Mouse (Mus musculus) heart, postnatal 0 days (tissue): ENCODE measurements around the gene Zfand5. TPM values are rescaled to one million over a fixed set of nuclear protein-coding genes. Genes with fewer than 3 reads are reported as not detected.
A peak's percentile ranks its signal among the peaks of the same experiment; 100 is the strongest.

Experiments
- ATAC-seq: fragments of 200-750 bp; cut with Nextera tagmentation; 2 replicates; pipeline ENCODE4 v1.8.0; 2017; ENCODE audit warnings: low read depth, moderate number of reproducible peaks, moderate library complexity; ENCODE audit not compliant: insufficient read depth
- DNase-seq: peaks from one replicate; pipeline ENCODE4 v3.0.0-alpha.2; 2016; ENCODE audit warnings: low spot score
- H3K27ac ChIP-seq: fragments of 300-500 bp; sonication (generic); 2 replicates; pipeline ENCODE4 v1.5.1; 2014; ENCODE audit warnings: low read depth, mild to moderate bottlenecking
- H3K27me3 ChIP-seq: fragments of 300-500 bp; sonication (generic); 2 replicates; pipeline ENCODE4 v1.6.1; 2014; ENCODE audit warnings: low read length, mixed read lengths; ENCODE audit not compliant: control insufficient read depth, insufficient read depth
- H3K36me3 ChIP-seq: fragments of 300-500 bp; sonication (generic); replicated peaks from 2 replicates; pipeline ENCODE4 v1.6.1; 2014; ENCODE audit warnings: low read length, mixed read lengths; ENCODE audit not compliant: control insufficient read depth, insufficient read depth
- H3K4me1 ChIP-seq: fragments of 300-500 bp; sonication (generic); 2 replicates; pipeline ENCODE4 v1.6.1; 2014; ENCODE audit warnings: antibody characterized with exemption; ENCODE audit not compliant: control insufficient read depth, insufficient read depth
- H3K4me2 ChIP-seq: fragments of 300-500 bp; sonication (generic); 2 replicates; pipeline ENCODE4 v1.6.1; 2014; ENCODE audit warnings: low read depth, mild to moderate bottlenecking, low read length, moderate library complexity
- H3K4me3 ChIP-seq: fragments of 300-500 bp; sonication (generic); 2 replicates; pipeline ENCODE4 v1.5.1; 2014; ENCODE audit warnings: low read depth, low read length
- H3K9ac ChIP-seq: fragments of 300-500 bp; sonication (generic); replicated peaks from 2 replicates; pipeline ENCODE4 v1.6.1; 2014; ENCODE audit warnings: low read depth, low read length, mixed read lengths
- H3K9me3 ChIP-seq: fragments of 300-500 bp; sonication (generic); replicated peaks from 2 replicates; pipeline ENCODE4 v1.6.1; 2016; ENCODE audit warnings: low read length; ENCODE audit not compliant: control insufficient read depth
- CTCF ChIP-seq: IDR thresholded peaks from 2 replicates; pipeline ENCODE4 v1.5.1; 2016; ENCODE audit warnings: antibody characterized with exemption, control low read depth, low read depth
- EP300 ChIP-seq: IDR thresholded peaks from 2 replicates; pipeline ENCODE4 v1.6.1; 2016; ENCODE audit warnings: antibody characterized with exemption, low read depth
- WGBS: fragments of 180-500 bp; shearing (Covaris S2); extraction: QIAGEN DNeasy Blood & Tissue Kit; methylation state at CpG from one replicate; pipeline ENCODE4 v1.1.7; 2014; 5-methylcytosine and 5-hydroxymethylcytosine counted together
- polyA plus RNA-seq: library from polyadenylated mRNA; unstranded; fragments of >200 nt; fragmentation: Nextera tagmentation; extraction: Ambion mirVana; gene quantifications from 2 replicates; pipeline ENCODE4 v1.2.1, GENCODE M21; 2015
- total RNA-seq: library from RNA; depleted of rRNA; stranded (reverse); fragments of >200 nt; gene quantifications from 2 replicates; pipeline ENCODE4 v1.2.3, GENCODE M21; 2014; ENCODE audit warnings: low replicate concordance

Zfand5 gene
- total and polyA plus RNA-seq, 2 experiments from 2014 or later: 65.5 to 117 TPM

- DNase-seq: peak; percentile 96
- H3K27me3 ChIP-seq: no peaks in the 10 kb centered on the region
- H3K27ac ChIP-seq: peak overlapping the region; percentile 100
- H3K4me3 ChIP-seq: peak overlapping the region; percentile 94
- no peaks in the 10 kb centered on the region for H3K9me3 ChIP-seq
- peak overlapping the region; percentile 98 for H3K9ac ChIP-seq
- H3K36me3 ChIP-seq: peaks cover 18% of the 10 kb centered on the region
- 0% methylated on average over 2 of the region's 2 CpGs for WGBS
- peaks cover 7% of the 10 kb centered on the region for H3K4me1 ChIP-seq
- ATAC-seq: peak; percentile 56
- no peak for TF ChIP-seq CTCF
- peak; percentile 64; the same call in 1 of the 2 replicates for TF ChIP-seq EP300
- peak overlapping the region; percentile 82 for H3K4me2 ChIP-seq
Measured at GRCm38 (mm10) chr19:21274181-21274591, 2.1 kb downstream of the Zfand5 start.

- Histone ChIP-seq H3K36me3 (peaks cover 22% of the 10 kb centered on the region), H3K4me2 (peak overlapping the region; percentile 82), H3K9me3 (no peaks in the 10 kb centered on the region), H3K4me1 (peaks cover 7% of the 10 kb centered on the region), H3K4me3 (peak overlapping the region; percentile 94), H3K27me3 (no peaks in the 10 kb centered on the region), H3K9ac (peak overlapping the region; percentile 98), H3K27ac (peak overlapping the region; percentile 100)
- no peak for ATAC-seq
- no peak for TF ChIP-seq EP300
- no peak for TF ChIP-seq CTCF
- WGBS: 4% methylated on average over 3 of the region's 3 CpGs
- peak; percentile 55 for DNase-seq
Measured at GRCm38 (mm10) chr19:21274714-21275113, 2.6 kb downstream of the Zfand5 start.

GRCm38 (mm10) chr19:21276317-21276716 is 4.2 kb downstream of the Zfand5 start:
- no peaks in the 10 kb centered on the region for H3K27me3 ChIP-seq
- ATAC-seq (no peak), DNase-seq (no peak)
- TF ChIP-seq EP300 (no peak), CTCF (no peak)
- no peak overlapping the region for H3K27ac ChIP-seq
- no peak overlapping the region for H3K4me3 ChIP-seq
- peaks cover 7% of the 10 kb centered on the region for H3K4me1 ChIP-seq
- H3K9me3 ChIP-seq: no peaks in the 10 kb centered on the region
- no peak overlapping the region for H3K9ac ChIP-seq
- peaks cover 29% of the 10 kb centered on the region for H3K36me3 ChIP-seq
- no peak overlapping the region for H3K4me2 ChIP-seq

- TF ChIP-seq CTCF (no peak), EP300 (no peak)
- Histone ChIP-seq H3K4me2 (no peak overlapping the region), H3K4me1 (no peaks in the 10 kb centered on the region), H3K27ac (no peak overlapping the region), H3K36me3 (no peaks in the 10 kb centered on the region), H3K9ac (no peak overlapping the region), H3K4me3 (no peak overlapping the region), H3K9me3 (peaks cover 8% of the 10 kb centered on the region; the same call in 1 of the 2 replicates), H3K27me3 (no peaks in the 10 kb centered on the region)
- DNase-seq: no peak
- no peak for ATAC-seq
- 73% methylated on average over 3 of the region's 3 CpGs for WGBS
Measured at GRCm38 (mm10) chr19:21286421-21287097, 14.5 kb downstream of the Zfand5 start.

GRCm38 (mm10) chr19:21297411-21297810 is 25.3 kb downstream of the Zfand5 start:
- ATAC-seq (no peak), DNase-seq (no peak)
- Histone ChIP-seq H3K27ac (no peak overlapping the region), H3K36me3 (no peaks in the 10 kb centered on the region), H3K4me2 (no peak overlapping the region), H3K4me1 (no peaks in the 10 kb centered on the region), H3K4me3 (no peak overlapping the region), H3K27me3 (no peaks in the 10 kb centered on the region), H3K9ac (no peak overlapping the region), H3K9me3 (no peaks in the 10 kb centered on the region)
- no peak for TF ChIP-seq CTCF
- no peak for TF ChIP-seq EP300
- WGBS: 93% methylated on average over 4 of the region's 4 CpGs

- Histone ChIP-seq H3K27ac (no peak overlapping the region), H3K27me3 (no peaks in the 10 kb centered on the region), H3K9me3 (no peaks in the 10 kb centered on the region), H3K4me2 (no peak overlapping the region), H3K36me3 (no peaks in the 10 kb centered on the region), H3K9ac (no peak overlapping the region), H3K4me3 (no peak overlapping the region), H3K4me1 (no peaks in the 10 kb centered on the region)
- WGBS: 26% methylated on average over 3 of the region's 3 CpGs
- ATAC-seq (no peak), DNase-seq (no peak)
- no peak for TF ChIP-seq CTCF
- TF ChIP-seq EP300: no peak
Measured at GRCm38 (mm10) chr19:21301787-21302186, 29.7 kb downstream of the Zfand5 start.
